Mouse (Mus musculus): ENCODE results near the gene Pgf.

The Pgf gene

GRCm38 (mm10) chr12:85135513-85136470 lies 41.8 kb downstream of the Pgf start:
- peaks cover 7% of the 10 kb centered on the region; the same call in 1 of the 2 replicates for H3K9me3 ChIP-seq (ENCODE audit: low read length)
- H3K27me3 ChIP-seq (ENCODE audit: insufficient read depth, low read length) = peaks cover 18% of the 10 kb centered on the region
- H3K4me3 ChIP-seq (replicated peaks; ENCODE audit: low read length) = no peak overlapping the region
- H3K36me3 ChIP-seq (ENCODE audit: insufficient read depth, low read length) = peaks cover 72% of the 10 kb centered on the region
- TF ChIP-seq NANOG (IDR thresholded peaks at IDR 0.05; ENCODE audit: borderline replicate concordance, low read length) (no peak), POU5F1 (IDR thresholded peaks at IDR 0.05; ENCODE audit: borderline replicate concordance, low read length) (no peak), CTCF (conservative IDR thresholded peaks at IDR 0.05; ENCODE audit: low read length) (no peak)
- H3K4me1 ChIP-seq (replicated peaks; ENCODE audit: low read depth, low read length) = peaks cover 44% of the 10 kb centered on the region

- Histone ChIP-seq H3K4me1 (replicated peaks; ENCODE audit: low read depth, low read length) (peaks cover 28% of the 10 kb centered on the region), H3K36me3 (ENCODE audit: insufficient read depth, low read length) (peaks cover 88% of the 10 kb centered on the region), H3K9me3 (ENCODE audit: low read length) (peaks cover 12% of the 10 kb centered on the region; the same call in 1 of the 2 replicates), H3K4me3 (replicated peaks; ENCODE audit: low read length) (no peak overlapping the region), H3K27me3 (ENCODE audit: insufficient read depth, low read length) (peaks cover 7% of the 10 kb centered on the region)
- TF ChIP-seq NANOG (IDR thresholded peaks at IDR 0.05; ENCODE audit: borderline replicate concordance, low read length) (no peak), POU5F1 (IDR thresholded peaks at IDR 0.05; ENCODE audit: borderline replicate concordance, low read length) (no peak), CTCF (conservative IDR thresholded peaks at IDR 0.05; ENCODE audit: low read length) (no peak)
Measured at GRCm38 (mm10) chr12:85134043-85134794, 43.4 kb downstream of the Pgf start.

GRCm38 (mm10) chr12:85131361-85131760 lies 46.2 kb downstream of the Pgf start:
- Histone ChIP-seq H3K4me3 (replicated peaks; ENCODE audit: low read length) (no peak overlapping the region), H3K27me3 (ENCODE audit: insufficient read depth, low read length) (no peaks in the 10 kb centered on the region), H3K9me3 (ENCODE audit: low read length) (peaks cover 12% of the 10 kb centered on the region; the same call in 1 of the 2 replicates), H3K36me3 (ENCODE audit: insufficient read depth, low read length) (peaks cover 95% of the 10 kb centered on the region), H3K4me1 (replicated peaks; ENCODE audit: low read depth, low read length) (peaks cover 14% of the 10 kb centered on the region)
- TF ChIP-seq NANOG (IDR thresholded peaks at IDR 0.05; ENCODE audit: borderline replicate concordance, low read length) (no peak), POU5F1 (IDR thresholded peaks at IDR 0.05; ENCODE audit: borderline replicate concordance, low read length) (no peak), CTCF (conservative IDR thresholded peaks at IDR 0.05; ENCODE audit: low read length) (no peak)

- Histone ChIP-seq H3K4me1 (replicated peaks; ENCODE audit: low read depth, low read length) (0 out of 2 replicates have a peak, but pooled peaks cover 8% of the 10 kb centered on the region), H3K4me3 (replicated peaks; ENCODE audit: low read length) (no peak overlapping the region), H3K9me3 (ENCODE audit: low read length) (peaks cover 12% of the 10 kb centered on the region; the same call in 1 of the 2 replicates), H3K36me3 (ENCODE audit: insufficient read depth, low read length) (peaks cover 94% of the 10 kb centered on the region), H3K27me3 (ENCODE audit: insufficient read depth, low read length) (no peaks in the 10 kb centered on the region)
- TF ChIP-seq CTCF (conservative IDR thresholded peaks at IDR 0.05; ENCODE audit: low read length) (no peak), NANOG (IDR thresholded peaks at IDR 0.05; ENCODE audit: borderline replicate concordance, low read length) (no peak)
Measured at GRCm38 (mm10) chr12:85129426-85129978, 48.1 kb downstream of the Pgf start.

- peaks cover 12% of the 10 kb centered on the region; the same call in 1 of the 2 replicates for H3K9me3 ChIP-seq (ENCODE audit: low read length)
- TF ChIP-seq POU5F1 (IDR thresholded peaks at IDR 0.05; ENCODE audit: borderline replicate concordance, low read length) (no peak), NANOG (IDR thresholded peaks at IDR 0.05; ENCODE audit: borderline replicate concordance, low read length) (no peak), CTCF (conservative IDR thresholded peaks at IDR 0.05; ENCODE audit: low read length) (no peak)
- no peaks in the 10 kb centered on the region for H3K27me3 ChIP-seq (ENCODE audit: insufficient read depth, low read length)
- H3K36me3 ChIP-seq (ENCODE audit: insufficient read depth, low read length) = peaks cover 94% of the 10 kb centered on the region
- H3K4me1 ChIP-seq (replicated peaks; ENCODE audit: low read depth, low read length) = 0 out of 2 replicates have a peak, but pooled peaks cover 5% of the 10 kb centered on the region
- no peak overlapping the region for H3K4me3 ChIP-seq (replicated peaks; ENCODE audit: low read length)
Measured at GRCm38 (mm10) chr12:85126986-85127603, 50.5 kb downstream of the Pgf start.

GRCm38 (mm10) chr12:85124751-85125150 lies 52.8 kb downstream of the Pgf start:
- Histone ChIP-seq H3K4me1 (replicated peaks; ENCODE audit: low read depth, low read length) (0 out of 2 replicates have a peak, but pooled peaks cover 5% of the 10 kb centered on the region), H3K27me3 (ENCODE audit: insufficient read depth, low read length) (no peaks in the 10 kb centered on the region), H3K36me3 (ENCODE audit: insufficient read depth, low read length) (peaks cover 97% of the 10 kb centered on the region), H3K4me3 (replicated peaks; ENCODE audit: low read length) (no peak overlapping the region), H3K9me3 (ENCODE audit: low read length) (no peaks in the 10 kb centered on the region)
- no peak for TF ChIP-seq NANOG (IDR thresholded peaks at IDR 0.05; ENCODE audit: borderline replicate concordance, low read length)
- TF ChIP-seq POU5F1 (IDR thresholded peaks at IDR 0.05; ENCODE audit: borderline replicate concordance, low read length) = no peak
- no peak for TF ChIP-seq CTCF (conservative IDR thresholded peaks at IDR 0.05; ENCODE audit: low read length)

GRCm38 (mm10) chr12:85123645-85124044 lies 53.9 kb downstream of the Pgf start:
- peaks cover 98% of the 10 kb centered on the region for H3K36me3 ChIP-seq (ENCODE audit: insufficient read depth, low read length)
- H3K4me1 ChIP-seq (replicated peaks; ENCODE audit: low read depth, low read length) = 0 out of 2 replicates have a peak, but pooled peaks cover 5% of the 10 kb centered on the region
- H3K27me3 ChIP-seq (ENCODE audit: insufficient read depth, low read length) = no peaks in the 10 kb centered on the region
- H3K9me3 ChIP-seq (ENCODE audit: low read length) = no peaks in the 10 kb centered on the region
- H3K4me3 ChIP-seq (replicated peaks; ENCODE audit: low read length) = no peak overlapping the region
- TF ChIP-seq CTCF (conservative IDR thresholded peaks at IDR 0.05; ENCODE audit: low read length) (no peak), POU5F1 (IDR thresholded peaks at IDR 0.05; ENCODE audit: borderline replicate concordance, low read length) (no peak), NANOG (IDR thresholded peaks at IDR 0.05; ENCODE audit: borderline replicate concordance, low read length) (no peak)

All from E14TG2a.4 (cell line).